Mouse (Mus musculus): ENCODE results near the gene Srd5a1. TPM values are rescaled to one million over a fixed set of nuclear protein-coding genes. Genes with fewer than 3 reads are reported as not detected.

Gene Srd5a1
- polyA plus RNA-seq, 1 experiment from 2014 or later = 29.2 TPM

DNA sequence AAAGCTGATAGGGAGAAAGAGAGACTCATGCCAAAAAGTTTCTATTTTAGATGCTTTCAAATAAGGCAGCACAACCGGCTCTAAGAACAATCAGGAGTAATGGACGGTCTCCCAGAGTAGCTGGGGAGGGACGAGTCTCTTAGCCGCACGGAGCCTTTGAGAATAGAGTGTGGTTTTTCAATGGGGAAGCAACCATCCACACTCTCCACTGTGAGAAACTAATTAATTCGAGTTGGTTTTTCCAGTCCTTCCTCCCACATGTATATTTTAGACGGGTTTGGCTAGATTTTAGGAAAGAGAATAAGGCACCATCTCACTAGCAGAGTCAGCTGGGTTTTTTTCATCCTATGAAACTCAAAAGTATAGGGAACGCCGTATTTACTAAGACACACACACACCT, 49.2 kb downstream of the Srd5a1 start:
- Histone ChIP-seq H3K9me3 (no peaks in the 10 kb centered on the region), H3K4me1 (peaks cover 8% of the 10 kb centered on the region), H3K4me3 (no peak overlapping the region), H3K36me3 (replicated peaks) (no peaks in the 10 kb centered on the region), H3K27ac (no peak overlapping the region), H3K27me3 (ENCODE audit: poor library complexity, severe bottlenecking) (no peaks in the 10 kb centered on the region)
- WGBS = 88% methylated on average over 9 of the region's 9 CpGs
- DNase-seq (ENCODE audit: extremely low spot score, low spot score) = no peak

DNA sequence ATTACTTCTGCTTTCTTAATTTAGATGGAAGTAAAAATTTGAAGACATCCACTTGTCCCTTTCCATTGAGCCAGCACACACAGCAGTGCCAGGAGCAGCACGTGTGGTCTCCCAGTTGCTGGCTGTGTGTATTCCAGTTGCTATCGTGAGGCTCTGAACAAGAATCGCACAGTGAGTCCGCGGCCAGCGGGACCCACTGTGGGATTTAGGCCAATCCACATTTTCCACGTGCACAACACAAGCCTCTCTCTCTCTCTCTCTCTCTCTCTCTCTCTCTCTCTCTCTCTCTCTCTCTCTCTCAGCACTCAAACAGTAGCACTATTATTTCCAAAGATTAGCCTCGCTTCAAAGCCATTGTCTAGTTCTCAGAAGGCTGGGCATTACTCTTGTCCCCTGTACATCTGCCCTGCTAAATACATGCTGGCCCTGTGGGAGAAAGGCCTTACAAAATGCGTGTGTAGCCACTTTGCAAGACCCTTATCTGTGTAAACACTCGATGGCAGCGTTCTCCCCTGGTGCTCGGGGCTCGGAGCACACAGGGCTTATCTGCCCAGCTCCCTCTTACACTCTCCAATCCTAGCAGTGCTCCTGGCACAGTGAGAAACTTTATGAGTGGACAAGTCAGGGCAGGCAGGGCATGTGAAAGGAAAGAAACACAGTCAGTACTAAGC, 51.8 kb downstream of the Srd5a1 start:
- 66% methylated on average over 13 of the region's 13 CpGs for WGBS
- no peak for DNase-seq (ENCODE audit: extremely low spot score, low spot score)

GRCm38 (mm10) chr13:69558098-69558660, 53.1 kb downstream of the Srd5a1 start:
- DNase-seq (ENCODE audit: extremely low spot score, low spot score) = no peak
- WGBS = 84% methylated on average over 6 of the region's 6 CpGs
- Histone ChIP-seq H3K27ac (no peak overlapping the region), H3K27me3 (ENCODE audit: poor library complexity, severe bottlenecking) (no peaks in the 10 kb centered on the region), H3K9me3 (no peaks in the 10 kb centered on the region), H3K4me3 (no peak overlapping the region), H3K36me3 (replicated peaks) (no peaks in the 10 kb centered on the region), H3K4me1 (peaks cover 11% of the 10 kb centered on the region)

More for the DNA sequence above, 51.8 kb downstream of the Srd5a1 start:
- H3K4me3 ChIP-seq = no peak overlapping the region
- H3K4me1 ChIP-seq = peaks cover 11% of the 10 kb centered on the region
- H3K27me3 ChIP-seq (ENCODE audit: poor library complexity, severe bottlenecking) = no peaks in the 10 kb centered on the region
- no peaks in the 10 kb centered on the region for H3K36me3 ChIP-seq (replicated peaks)
- no peak overlapping the region for H3K27ac ChIP-seq
- no peaks in the 10 kb centered on the region for H3K9me3 ChIP-seq

DNA sequence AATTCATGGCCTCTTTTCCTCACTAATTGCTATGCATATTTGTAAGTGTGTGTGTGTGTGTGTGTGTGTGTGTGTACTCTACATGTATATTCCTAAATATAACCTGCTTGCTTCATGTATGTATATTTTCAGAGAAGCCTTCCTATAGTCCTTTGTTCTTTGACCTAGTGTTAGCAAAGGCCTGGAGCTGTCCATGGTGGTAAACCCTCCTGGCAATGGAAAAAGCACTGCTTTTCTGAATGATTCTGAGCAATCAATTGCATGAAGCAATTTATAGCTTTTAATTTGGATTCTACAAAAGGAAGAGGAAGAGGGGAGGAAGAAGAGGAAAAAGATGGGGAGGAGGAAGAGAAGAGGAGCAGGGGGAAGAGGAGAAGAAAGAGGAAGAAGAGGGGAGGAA, 54.5 kb downstream of the Srd5a1 start:
- Histone ChIP-seq H3K36me3 (replicated peaks) (no peaks in the 10 kb centered on the region), H3K4me3 (no peak overlapping the region), H3K27me3 (ENCODE audit: poor library complexity, severe bottlenecking) (no peaks in the 10 kb centered on the region), H3K9me3 (no peaks in the 10 kb centered on the region), H3K27ac (no peak overlapping the region), H3K4me1 (peaks cover 11% of the 10 kb centered on the region)
- DNase-seq (ENCODE audit: extremely low spot score, low spot score) = no peak

- no peak overlapping the region for H3K4me3 ChIP-seq
- DNase-seq (ENCODE audit: extremely low spot score, low spot score) = no peak
- H3K4me1 ChIP-seq = peaks cover 11% of the 10 kb centered on the region
- no peaks in the 10 kb centered on the region for H3K9me3 ChIP-seq
- no peaks in the 10 kb centered on the region for H3K36me3 ChIP-seq (replicated peaks)
- H3K27me3 ChIP-seq (ENCODE audit: poor library complexity, severe bottlenecking) = no peaks in the 10 kb centered on the region
- H3K27ac ChIP-seq = no peak overlapping the region
- 82% methylated on average over 6 of the region's 6 CpGs for WGBS
Observed at GRCm38 (mm10) chr13:69555957-69556482, 55.2 kb downstream of the Srd5a1 start.

GRCm38 (mm10) chr13:69555045-69555444, 56.2 kb downstream of the Srd5a1 start:
- Histone ChIP-seq H3K27me3 (ENCODE audit: poor library complexity, severe bottlenecking) (no peaks in the 10 kb centered on the region), H3K36me3 (replicated peaks) (no peaks in the 10 kb centered on the region), H3K9me3 (no peaks in the 10 kb centered on the region), H3K27ac (no peak overlapping the region), H3K4me1 (peaks cover 11% of the 10 kb centered on the region), H3K4me3 (no peak overlapping the region)
- DNase-seq (ENCODE audit: extremely low spot score, low spot score) = no peak
- 31% methylated on average over 8 of the region's 8 CpGs for WGBS

- 83% methylated on average over 9 of the region's 9 CpGs for WGBS
- no peak overlapping the region for H3K4me3 ChIP-seq
- no peaks in the 10 kb centered on the region for H3K36me3 ChIP-seq (replicated peaks)
- peaks cover 6% of the 10 kb centered on the region for H3K4me1 ChIP-seq
- H3K27me3 ChIP-seq (ENCODE audit: poor library complexity, severe bottlenecking) = no peaks in the 10 kb centered on the region
- no peak overlapping the region for H3K27ac ChIP-seq
- no peak for DNase-seq (ENCODE audit: extremely low spot score, low spot score)
- no peaks in the 10 kb centered on the region for H3K9me3 ChIP-seq
Observed at GRCm38 (mm10) chr13:69554255-69554654, 57.0 kb downstream of the Srd5a1 start.

GRCm38 (mm10) chr13:69553024-69553423, 58.2 kb downstream of the Srd5a1 start:
- no peaks in the 10 kb centered on the region for H3K36me3 ChIP-seq (replicated peaks)
- H3K4me1 ChIP-seq = 0 out of 2 replicates have a peak, but pooled peaks cover 3% of the 10 kb centered on the region
- no peak overlapping the region for H3K27ac ChIP-seq
- no peak overlapping the region for H3K4me3 ChIP-seq
- WGBS = 29% methylated on average over 5 of the region's 5 CpGs
- peak; percentile 52 for DNase-seq (ENCODE audit: extremely low spot score, low spot score)
- no peaks in the 10 kb centered on the region for H3K9me3 ChIP-seq
- no peaks in the 10 kb centered on the region for H3K27me3 ChIP-seq (ENCODE audit: poor library complexity, severe bottlenecking)

DNA sequence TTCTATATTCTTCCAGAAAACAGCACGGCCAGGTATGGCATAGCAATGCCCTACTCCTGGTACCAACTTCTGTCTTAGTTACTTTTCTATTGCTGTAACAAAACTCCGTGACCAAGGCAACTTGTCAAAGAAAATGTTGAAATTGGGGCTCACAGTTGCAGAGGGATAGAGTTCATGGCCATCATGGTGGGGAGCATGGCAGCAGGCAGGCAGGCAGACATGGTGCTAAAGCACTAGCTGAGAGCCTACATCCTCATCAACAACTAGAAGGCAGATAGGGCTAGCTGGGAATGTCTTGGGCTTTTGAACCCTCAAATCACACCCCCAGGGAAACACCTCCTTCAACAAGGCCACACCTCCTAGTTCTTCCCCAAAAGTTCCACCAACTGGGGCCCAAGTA, 60.4 kb downstream of the Srd5a1 start:
- 0 out of 2 replicates have a peak, but pooled peaks cover 3% of the 10 kb centered on the region for H3K4me1 ChIP-seq
- no peak overlapping the region for H3K4me3 ChIP-seq
- 82% methylated on average over 2 of the region's 2 CpGs for WGBS
- no peaks in the 10 kb centered on the region for H3K36me3 ChIP-seq (replicated peaks)
- H3K27ac ChIP-seq = no peak overlapping the region
- no peaks in the 10 kb centered on the region for H3K9me3 ChIP-seq
- no peak for DNase-seq (ENCODE audit: extremely low spot score, low spot score)
- no peaks in the 10 kb centered on the region for H3K27me3 ChIP-seq (ENCODE audit: poor library complexity, severe bottlenecking)

- no peak for DNase-seq (ENCODE audit: extremely low spot score, low spot score)
- no peaks in the 10 kb centered on the region for H3K9me3 ChIP-seq
- H3K36me3 ChIP-seq (replicated peaks) = no peaks in the 10 kb centered on the region
- H3K4me1 ChIP-seq = 0 out of 2 replicates have a peak, but pooled peaks cover under 1% of the 10 kb centered on the region
- 0 out of 2 replicates have a peak, but pooled peaks cover 4% of the 10 kb centered on the region for H3K27me3 ChIP-seq (ENCODE audit: poor library complexity, severe bottlenecking)
- no peak overlapping the region for H3K4me3 ChIP-seq
- no peak overlapping the region for H3K27ac ChIP-seq
- 53% methylated on average over 8 of the region's 8 CpGs for WGBS
Observed at GRCm38 (mm10) chr13:69549980-69550379, 61.3 kb downstream of the Srd5a1 start.

- peaks cover 16% of the 10 kb centered on the region for H3K4me1 ChIP-seq
- H3K4me3 ChIP-seq = no peak overlapping the region
- no peaks in the 10 kb centered on the region for H3K36me3 ChIP-seq (replicated peaks)
- H3K9me3 ChIP-seq = no peaks in the 10 kb centered on the region
- DNase-seq (ENCODE audit: extremely low spot score, low spot score) = no peak
- peaks cover 24% of the 10 kb centered on the region for H3K27me3 ChIP-seq (ENCODE audit: poor library complexity, severe bottlenecking)
- 78% methylated on average over 16 of the region's 16 CpGs for WGBS
- H3K27ac ChIP-seq = no peak overlapping the region
Observed at GRCm38 (mm10) chr13:69547488-69548180, 63.6 kb downstream of the Srd5a1 start.

- peak; percentile 71 for DNase-seq (ENCODE audit: extremely low spot score, low spot score)
Observed at GRCm38 (mm10) chr13:69545019-69545418, 66.2 kb downstream of the Srd5a1 start.

GRCm38 (mm10) chr13:69543595-69543994, 67.6 kb downstream of the Srd5a1 start:
- no peak for DNase-seq (ENCODE audit: extremely low spot score, low spot score)
- no peaks in the 10 kb centered on the region for H3K36me3 ChIP-seq (replicated peaks)
- no peak overlapping the region for H3K27ac ChIP-seq
- H3K4me1 ChIP-seq = peaks cover 39% of the 10 kb centered on the region
- WGBS = 51% methylated on average over 12 of the region's 12 CpGs
- H3K27me3 ChIP-seq (ENCODE audit: poor library complexity, severe bottlenecking) = peaks cover 27% of the 10 kb centered on the region
- no peaks in the 10 kb centered on the region for H3K9me3 ChIP-seq
- no peak overlapping the region for H3K4me3 ChIP-seq

More at GRCm38 (mm10) chr13:69545019-69545418, 66.2 kb downstream of the Srd5a1 start:
- Histone ChIP-seq H3K9me3 (no peaks in the 10 kb centered on the region), H3K36me3 (replicated peaks) (no peaks in the 10 kb centered on the region), H3K4me3 (no peak overlapping the region), H3K27ac (no peak overlapping the region), H3K27me3 (ENCODE audit: poor library complexity, severe bottlenecking) (peaks cover 24% of the 10 kb centered on the region), H3K4me1 (peaks cover 25% of the 10 kb centered on the region)
- WGBS = 21% methylated on average over 3 of the region's 3 CpGs
